ENCODE assay signal across 13 mouse cellular contexts in genomic region chr6:6882266-6882797, GRCm38 (mm10). TPM values are rescaled to one million over a fixed set of nuclear protein-coding genes. Genes with fewer than 3 reads are reported as not detected.
DNase-seq lines count a peak whose midpoint lies in the region; ATAC-seq and TF ChIP-seq lines count a peak whose summit lies in the region.
"Had no signal": no experiment of that assay in that cellular context is flagged by ENCODE, and none has a peak within 500 bp of the region (broad histone marks: within the 10 kb centered on the region; RNA-seq: fewer than 3 reads in every experiment).

No protein-coding gene starts in this region.

- H3K27me3 ChIP-seq in heart, embryonic 12.5 days (replicated peaks), result peaks cover 55% of the 10 kb centered on the region
- peaks cover 76% of the 10 kb centered on the region for H3K27me3 ChIP-seq in forebrain, embryonic 10.5 days (ENCODE audit: poor library complexity, severe bottlenecking)
- peaks cover 60% of the 10 kb centered on the region for H3K27me3 ChIP-seq in intestine, embryonic 16.5 days (replicated peaks; ENCODE audit: control insufficient read depth, insufficient read depth, low read length)
- H3K27me3 ChIP-seq in neural tube, embryonic 13.5 days, result peaks cover 82% of the 10 kb centered on the region

- peak overlapping the region; percentile 98 for H3K4me2 ChIP-seq in heart, embryonic 12.5 days
- H3K4me2 ChIP-seq in intestine, embryonic 16.5 days (ENCODE audit: low read depth, low read length), result peak overlapping the region; percentile 77; the same call in 1 of the 2 replicates
- peak overlapping the region; percentile 59; the same call in 1 of the 2 replicates for H3K4me2 ChIP-seq in neural tube, embryonic 13.5 days

- no peak overlapping the region for H3K27ac ChIP-seq in heart, embryonic 12.5 days (ENCODE audit: poor library complexity, severe bottlenecking)
- H3K27ac ChIP-seq in forebrain, embryonic 10.5 days, result no peak overlapping the region
- no peak overlapping the region for H3K27ac ChIP-seq in intestine, embryonic 16.5 days (ENCODE audit: low read length)
- H3K27ac ChIP-seq in neural tube, embryonic 13.5 days (replicated peaks), result no peak overlapping the region
- no peak overlapping the region for H3K27ac ChIP-seq in left cerebral cortex, adult 2 months

- ATAC-seq in heart, embryonic 12.5 days (ENCODE audit: insufficient number of reproducible peaks, low FRiP score), result no peak
- no peak for ATAC-seq in intestine, embryonic 16.5 days
- ATAC-seq in neural tube, embryonic 13.5 days (ENCODE audit: low read depth), result no peak

- intact Hi-C loops in heart, postnatal 36 days (cut with DNase I), result loop anchor here (10.0 kb wide), 2 partner anchors 588 to 778 kb away; no protein-coding TSS in a partner anchor
- intact Hi-C loops in gastrocnemius, postnatal 14 days (cut with DNase I; ENCODE audit: low total_unique reads), result loop anchor here (10.0 kb wide), 4 partner anchors 428 to 1028 kb away; no protein-coding TSS in a partner anchor
- intact Hi-C loops in left cerebral cortex, adult 2 months (cut with DNase I), result loop anchor here (10.0 kb wide), 2 partner anchors 668 to 778 kb away; partner anchors contain the start of gene Slc25a13

- 7% methylated on average over 10 of the region's 11 CpGs for WGBS in heart, embryonic 12.5 days
- 1% methylated on average over 10 of the region's 11 CpGs for WGBS in forebrain, embryonic 10.5 days
- 16% methylated on average over 10 of the region's 11 CpGs for WGBS in intestine, embryonic 16.5 days
- 3% methylated on average over 10 of the region's 11 CpGs for WGBS in neural tube, embryonic 13.5 days

- H3K9ac ChIP-seq in heart, embryonic 12.5 days, result no peak overlapping the region
- H3K9ac ChIP-seq in intestine, embryonic 16.5 days (ENCODE audit: low read depth, low read length), result no peak overlapping the region
- no peak overlapping the region for H3K9ac ChIP-seq in neural tube, embryonic 13.5 days

- H3K4me3 ChIP-seq in heart, embryonic 12.5 days, result peak overlapping the region; percentile 57
- H3K4me3 ChIP-seq in forebrain, embryonic 10.5 days, result peak overlapping the region; percentile 62
- H3K4me3 ChIP-seq in intestine, embryonic 16.5 days (ENCODE audit: low read length), result no peak overlapping the region
- H3K4me3 ChIP-seq in neural tube, embryonic 13.5 days, result peak overlapping the region; percentile 41; the same call in 1 of the 2 replicates
- no peak overlapping the region for H3K4me3 ChIP-seq in left cerebral cortex, adult 2 months

- no peak for TF ChIP-seq CTCF in left cerebral cortex, adult 2 months (IDR thresholded peaks at IDR 0.05)

- H3K36me3 ChIP-seq in heart, embryonic 12.5 days, result no peaks in the 10 kb centered on the region
- no peaks in the 10 kb centered on the region for H3K36me3 ChIP-seq in forebrain, embryonic 10.5 days (replicated peaks)
- H3K36me3 ChIP-seq in intestine, embryonic 16.5 days (ENCODE audit: control insufficient read depth, insufficient read depth, low read length), result no peaks in the 10 kb centered on the region
- no peaks in the 10 kb centered on the region for H3K36me3 ChIP-seq in neural tube, embryonic 13.5 days

- no peak for DNase-seq in heart, postnatal 36 days
- DNase-seq in forebrain, embryonic 10.5 days (ENCODE audit: extremely low spot score, low spot score), result no peak
- no peak for DNase-seq in gastrocnemius, postnatal 14 days
- no peak for DNase-seq in cerebellum, adult 11-12 months
- no peak for DNase-seq in left cerebral cortex, adult 2 months (ENCODE audit: extremely low spot score in 1 of 2, low spot score in 2 of 2)
- DNase-seq: B cell, adult 2 months; left cerebral cortex, postnatal 4 days; thymus, adult 18-20 months had no signal

- H3K4me1 ChIP-seq in heart, embryonic 12.5 days (replicated peaks), result peaks cover 30% of the 10 kb centered on the region
- peaks cover 49% of the 10 kb centered on the region for H3K4me1 ChIP-seq in forebrain, embryonic 10.5 days
- H3K4me1 ChIP-seq in intestine, embryonic 16.5 days (ENCODE audit: control insufficient read depth, insufficient read depth, low read length), result peaks cover 7% of the 10 kb centered on the region
- peaks cover 24% of the 10 kb centered on the region for H3K4me1 ChIP-seq in neural tube, embryonic 13.5 days (replicated peaks)

- no peaks in the 10 kb centered on the region for H3K9me3 ChIP-seq in heart, embryonic 12.5 days (replicated peaks)
- H3K9me3 ChIP-seq in forebrain, embryonic 10.5 days, result no peaks in the 10 kb centered on the region
- H3K9me3 ChIP-seq in intestine, embryonic 16.5 days (ENCODE audit: control insufficient read depth, low read length), result no peaks in the 10 kb centered on the region
- H3K9me3 ChIP-seq in neural tube, embryonic 13.5 days, result no peaks in the 10 kb centered on the region

RNA-seq across cellular contexts. Expression of gene Dlx5, which starts 0.4 kb away (rescaled TPM):
- polyA plus RNA-seq in heart, embryonic 12.5 days (2016; fragmentation: Nextera tagmentation; extraction: Ambion mirVana), result 0.98 and 1.5 TPM in 2 replicates
- total RNA-seq in heart, postnatal 36 days (2021), result under 1 TPM; 0.19 TPM
- 17.5 and 18.5 TPM in 2 replicates for polyA plus RNA-seq in forebrain, embryonic 10.5 days (2016; fragmentation: Nextera tagmentation; extraction: Ambion mirVana)
- polyA plus RNA-seq in intestine, embryonic 16.5 days (2015; fragmentation: Nextera tagmentation; extraction: Ambion mirVana), result 1.5 and 1.7 TPM in 2 replicates
- polyA plus RNA-seq in neural tube, embryonic 13.5 days (2015; fragmentation: Nextera tagmentation; extraction: Ambion mirVana), result 0.40 and 1.2 TPM in 2 replicates
- total RNA-seq in gastrocnemius, postnatal 14 days (2021), result not detected
- total RNA-seq in left cerebral cortex, adult 2 months (2021), result 1 to 10 TPM; 5.6 to 8.9 TPM
- total RNA-seq: common myeloid progenitor, adult 5-6 weeks; hematopoietic stem cell, adult 5-6 weeks had no signal

RNA-seq across cellular contexts. Expression of gene Dlx6, which starts 19.2 kb away (rescaled TPM):
- 0.14 TPM in 1 of 2 replicates, not detected in the other for polyA plus RNA-seq in heart, embryonic 12.5 days (2016; fragmentation: Nextera tagmentation; extraction: Ambion mirVana)
- not detected for total RNA-seq in heart, postnatal 36 days (2021)
- 0.95 and 1.1 TPM in 2 replicates for polyA plus RNA-seq in forebrain, embryonic 10.5 days (2016; fragmentation: Nextera tagmentation; extraction: Ambion mirVana)
- not detected in 2 replicates for polyA plus RNA-seq in intestine, embryonic 16.5 days (2015; fragmentation: Nextera tagmentation; extraction: Ambion mirVana)
- polyA plus RNA-seq in neural tube, embryonic 13.5 days (2015; fragmentation: Nextera tagmentation; extraction: Ambion mirVana), result not detected in 2 replicates
- total RNA-seq in gastrocnemius, postnatal 14 days (2021), result not detected
- 10 to 100 TPM in 1 of 2 experiments, 1 to 10 TPM in 1; 9.1 to 11.1 TPM for total RNA-seq in left cerebral cortex, adult 2 months (2021)
- total RNA-seq: common myeloid progenitor, adult 5-6 weeks; hematopoietic stem cell, adult 5-6 weeks had no signal

Comparison
In these comparisons a context has a peak if more than half of its experiments do, and no peak if none do; other contexts are left out.
1. H3K4me3 ChIP-seq: peak in heart, embryonic 12.5 days (single experiment), forebrain, embryonic 10.5 days (single experiment) and neural tube, embryonic 13.5 days (single experiment); none in intestine, embryonic 16.5 days (single experiment) and left cerebral cortex, adult 2 months (single experiment).
2. Peak in every context shown above with its lines, with median percentiles within 50 percentile points of each other: H3K4me2 ChIP-seq.